Mouse (Mus musculus) ES-E14 (cell line): ENCODE results near the gene Map3k10.

Experiments
- ZC3H11A ChIP-seq: IDR thresholded peaks from 2 replicates; pipeline ENCODE4 v1.6.1; 2012; ENCODE audit warnings: low read depth, mild to moderate bottlenecking, inconsistent platforms, low read length, borderline replicate concordance
- ZNF384 ChIP-seq: IDR thresholded peaks from 2 replicates; pipeline ENCODE4 v1.6.1; 2012; ENCODE audit warnings: low read depth, low read length, inconsistent platforms

DNA sequence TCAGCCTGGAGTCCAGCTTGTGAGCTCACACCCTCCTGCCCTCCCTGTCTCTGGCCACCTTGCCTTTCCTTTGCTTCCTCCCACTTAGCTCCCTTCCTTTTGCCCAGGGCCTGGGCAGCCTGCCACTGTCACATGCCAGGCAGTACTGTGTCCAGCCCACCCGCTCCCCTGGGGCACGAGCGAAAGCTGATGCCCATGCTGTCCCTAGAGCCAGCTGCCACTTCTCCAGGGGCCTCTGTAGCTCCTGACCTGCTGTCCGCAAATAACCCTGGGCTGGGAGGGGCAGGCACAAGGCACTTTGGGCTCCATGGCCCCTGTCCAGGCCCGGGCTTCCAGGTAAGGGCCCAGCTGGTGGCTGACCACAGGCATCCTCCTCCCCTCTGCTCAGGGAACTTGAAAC lies 66.8 kb downstream of the Map3k10 start:
- TF ChIP-seq ZNF384 (no peak), ZC3H11A (no peak)
